Mouse (Mus musculus): Measurements from ENCODE around the gene St6galnac4. TPM values are rescaled to one million over a fixed set of nuclear protein-coding genes. Genes with fewer than 3 reads are reported as not detected.
A peak's percentile ranks its signal among the peaks of the same experiment; 100 is the strongest.

The St6galnac4 gene
- total RNA-seq (2022), result 10 to 100 TPM; 11.4 to 15.5 (median 13.8) TPM

GRCm38 (mm10) chr2:32586871-32587351, at the start of gene St6galnac4:
TSS of gene St6galnac4 (plus strand) at chr2:32587095.
- peak; percentile 85 to 89 for DNase-seq (ENCODE audit: low spot score in 2 of 2)

- no peak for DNase-seq (ENCODE audit: low spot score in 2 of 2)
Observed at GRCm38 (mm10) chr2:32537360-32537905, 49.5 kb upstream of the St6galnac4 start.

- DNase-seq (ENCODE audit: low spot score in 2 of 2), result no peak
Observed at GRCm38 (mm10) chr2:32537941-32538340, 49.0 kb upstream of the St6galnac4 start.

GRCm38 (mm10) chr2:32538461-32538860, 48.4 kb upstream of the St6galnac4 start:
- no peak for DNase-seq (ENCODE audit: low spot score in 2 of 2)

GRCm38 (mm10) chr2:32539452-32539981, 47.4 kb upstream of the St6galnac4 start:
- no peak for DNase-seq (ENCODE audit: low spot score in 2 of 2)

- no peak for DNase-seq (ENCODE audit: low spot score in 2 of 2)
Observed at GRCm38 (mm10) chr2:32541333-32541908, 45.5 kb upstream of the St6galnac4 start.

GRCm38 (mm10) chr2:32541986-32542573, 44.8 kb upstream of the St6galnac4 start:
- DNase-seq (ENCODE audit: low spot score in 2 of 2), result no peak

GRCm38 (mm10) chr2:32543031-32543449, 43.9 kb upstream of the St6galnac4 start:
- DNase-seq (ENCODE audit: low spot score in 2 of 2), result no peak

GRCm38 (mm10) chr2:32546951-32547350, 39.9 kb upstream of the St6galnac4 start:
- no peak for DNase-seq (ENCODE audit: low spot score in 2 of 2)

GRCm38 (mm10) chr2:32547380-32547779, 39.5 kb upstream of the St6galnac4 start:
- DNase-seq (ENCODE audit: low spot score in 2 of 2), result no peak

- DNase-seq (ENCODE audit: low spot score in 2 of 2), result peak; percentile 37 to 58
Observed at GRCm38 (mm10) chr2:32547964-32548739, 38.7 kb upstream of the St6galnac4 start.

GRCm38 (mm10) chr2:32549171-32549570, 37.7 kb upstream of the St6galnac4 start:
- no peak for DNase-seq (ENCODE audit: low spot score in 2 of 2)

- peak; percentile 81 to 86 for DNase-seq (ENCODE audit: low spot score in 2 of 2)
Observed at GRCm38 (mm10) chr2:32549764-32550163, 37.1 kb upstream of the St6galnac4 start.

- no peak for DNase-seq (ENCODE audit: low spot score in 2 of 2)
Observed at GRCm38 (mm10) chr2:32551236-32551635, 35.7 kb upstream of the St6galnac4 start.

GRCm38 (mm10) chr2:32553592-32554148, 33.2 kb upstream of the St6galnac4 start:
- no peak for DNase-seq (ENCODE audit: low spot score in 2 of 2)

GRCm38 (mm10) chr2:32555484-32555883, 31.4 kb upstream of the St6galnac4 start:
- no peak for DNase-seq (ENCODE audit: low spot score in 2 of 2)

GRCm38 (mm10) chr2:32556019-32556418, 30.9 kb upstream of the St6galnac4 start:
- DNase-seq (ENCODE audit: low spot score in 2 of 2), result no peak

GRCm38 (mm10) chr2:32559570-32559969, 27.3 kb upstream of the St6galnac4 start:
- DNase-seq (ENCODE audit: low spot score in 2 of 2), result no peak

GRCm38 (mm10) chr2:32566536-32567063, 20.3 kb upstream of the St6galnac4 start:
- peak; percentile 41 to 46 for DNase-seq (ENCODE audit: low spot score in 2 of 2)

GRCm38 (mm10) chr2:32568149-32568548, 18.7 kb upstream of the St6galnac4 start:
- DNase-seq (ENCODE audit: low spot score in 2 of 2), result peak; percentile 47 to 57

GRCm38 (mm10) chr2:32568941-32569340, 18.0 kb upstream of the St6galnac4 start:
- no peak for DNase-seq (ENCODE audit: low spot score in 2 of 2)
